Comparison of ENCODE assay signal across 10 mouse cellular contexts in genomic region chr2:38515446-38515845, GRCm38 (mm10). TPM values are rescaled to one million over a fixed set of nuclear protein-coding genes. Genes with fewer than 3 reads are reported as not detected.
A peak's percentile ranks its signal among the peaks of the same experiment; 100 is the strongest.
DNase-seq lines count a peak whose midpoint lies in the region; ATAC-seq and TF ChIP-seq lines count a peak whose summit lies in the region.
"Had no signal": no experiment of that assay in that cellular context is flagged by ENCODE, and none has a peak within 500 bp of the region (broad histone marks: within the 10 kb centered on the region; RNA-seq: fewer than 3 reads in every experiment).

No protein-coding gene starts in this region.

- TF ChIP-seq CTCF in brain, embryonic 14.5 days (IDR thresholded peaks at IDR 0.05; ENCODE audit: borderline replicate concordance, extremely low read depth, insufficient read depth, insufficient read length) = no peak
- TF ChIP-seq CTCF in forebrain, postnatal 0 days (IDR thresholded peaks at IDR 0.05; ENCODE audit: low read depth) = no peak

- DNase-seq in heart, postnatal 4 days = no peak
- DNase-seq in brain, embryonic 14.5 days (ENCODE audit: low read depth) = peak; percentile 90
- peak; percentile 31 for DNase-seq in forebrain, postnatal 0 days
- no peak for DNase-seq in midbrain, embryonic 10.5 days (ENCODE audit: low spot score)
- no peak for DNase-seq in spleen, postnatal 4 days (ENCODE audit: low spot score in 2 of 2)
- DNase-seq in cerebellum, adult 11 months = no peak
- DNase-seq: kidney, postnatal 14 days; lung, postnatal 10 days had no signal

- peaks cover 14% of the 10 kb centered on the region; the same call in 1 of the 2 replicates for H3K36me3 ChIP-seq in heart, embryonic 13.5 days
- H3K36me3 ChIP-seq in forebrain, postnatal 0 days (ENCODE audit: insufficient read depth) = no peaks in the 10 kb centered on the region
- peaks cover 20% of the 10 kb centered on the region for H3K36me3 ChIP-seq in midbrain, embryonic 10.5 days

- H3K9me3 ChIP-seq in heart, embryonic 13.5 days = no peaks in the 10 kb centered on the region
- H3K9me3 ChIP-seq in forebrain, postnatal 0 days (ENCODE audit: low read length) = no peaks in the 10 kb centered on the region
- no peaks in the 10 kb centered on the region for H3K9me3 ChIP-seq in midbrain, embryonic 10.5 days (replicated peaks)

- H3K4me1 ChIP-seq in heart, embryonic 13.5 days = peaks cover 77% of the 10 kb centered on the region
- no peaks in the 10 kb centered on the region for H3K4me1 ChIP-seq in forebrain, postnatal 0 days (ENCODE audit: insufficient read depth)
- H3K4me1 ChIP-seq in midbrain, embryonic 10.5 days = peaks cover 65% of the 10 kb centered on the region

- no peak overlapping the region for H3K4me3 ChIP-seq in heart, embryonic 13.5 days
- no peak overlapping the region for H3K4me3 ChIP-seq in forebrain, postnatal 0 days (ENCODE audit: low read depth, low read length)
- peak overlapping the region; percentile 20; the same call in 1 of the 2 replicates for H3K4me3 ChIP-seq in midbrain, embryonic 10.5 days

- peak overlapping the region; percentile 35 for H3K4me2 ChIP-seq in heart, embryonic 13.5 days
- H3K4me2 ChIP-seq in forebrain, postnatal 0 days (ENCODE audit: low read depth) = no peak overlapping the region

- peak overlapping the region; percentile 42; the same call in 1 of the 2 replicates for H3K9ac ChIP-seq in heart, embryonic 13.5 days
- H3K9ac ChIP-seq in forebrain, postnatal 0 days = no peak overlapping the region

- peak overlapping the region; percentile 86 for H3K27ac ChIP-seq in heart, embryonic 13.5 days (replicated peaks)
- no peak overlapping the region for H3K27ac ChIP-seq in forebrain, postnatal 0 days (ENCODE audit: low read depth, low read length)
- H3K27ac ChIP-seq in midbrain, embryonic 10.5 days (replicated peaks) = peak overlapping the region; percentile 80

- WGBS in heart, embryonic 13.5 days = 34% methylated on average over 6 of the region's 6 CpGs
- 15% methylated on average over 6 of the region's 6 CpGs for WGBS in forebrain, postnatal 0 days
- WGBS in midbrain, embryonic 10.5 days = 7% methylated on average over 6 of the region's 6 CpGs

- no peak for TF ChIP-seq POLR2A in brain, embryonic 14.5 days (IDR thresholded peaks at IDR 0.05; ENCODE audit: borderline replicate concordance, extremely low read depth, insufficient read depth, insufficient read length, poor library complexity, severe bottlenecking)

- H3K27me3 ChIP-seq in heart, embryonic 13.5 days (replicated peaks) = no peaks in the 10 kb centered on the region
- no peaks in the 10 kb centered on the region for H3K27me3 ChIP-seq in forebrain, postnatal 0 days (ENCODE audit: insufficient read depth, low read length)
- peaks cover under 1% of the 10 kb centered on the region; the same call in 1 of the 2 replicates for H3K27me3 ChIP-seq in midbrain, embryonic 10.5 days (ENCODE audit: low read depth, poor library complexity, severe bottlenecking)

- no peak for ATAC-seq in heart, embryonic 13.5 days (ENCODE audit: extremely low read depth, insufficient number of reproducible peaks, low FRiP score, low TSS enrichment)
- peak; percentile 51 for ATAC-seq in forebrain, postnatal 0 days
- ATAC-seq in erythroblast, adult 5-6 weeks (replicated peaks; ENCODE audit: low FRiP score, poor library complexity, severe bottlenecking) = no peak

RNA-seq across cellular contexts. Expression of gene Nek6, which starts 4.0 kb away (rescaled TPM):
- polyA plus RNA-seq in heart, embryonic 13.5 days (2015; fragmentation: Nextera tagmentation; extraction: Ambion mirVana) = 67.8 and 74.5 TPM in 2 replicates
- total RNA-seq in heart, postnatal 4 days (2021) = 10 to 100 TPM; 24.8 to 26.0 TPM
- polyA plus RNA-seq in brain, embryonic 14.5 days (2012; rRNA removed) = 41.8 and 50.4 TPM in 2 replicates
- 19.7 and 21.0 TPM in 2 replicates for total RNA-seq in forebrain, postnatal 0 days (2014; rRNA removed)
- 59.6 and 69.3 TPM in 2 replicates for polyA plus RNA-seq in forebrain, postnatal 0 days (2015; fragmentation: Nextera tagmentation; extraction: Ambion mirVana)
- polyA plus RNA-seq in midbrain, embryonic 10.5 days (2016; fragmentation: Nextera tagmentation; extraction: Ambion mirVana) = 87.4 and 96.9 TPM in 2 replicates
- total RNA-seq in erythroblast, adult 5-6 weeks (2015; ENCODE audit: low replicate concordance) = 0.38 and 1.9 TPM in 2 replicates
- total RNA-seq in erythroblast, adult 5-6 weeks (2017; ENCODE audit: low replicate concordance) = 0.14 and 1.9 TPM in 2 replicates

Comparison
In these comparisons a context has a peak if more than half of its experiments do, and no peak if none do; other contexts are left out.
1. DNase-seq: peak in brain, embryonic 14.5 days (single experiment) and forebrain, postnatal 0 days (single experiment); none in heart, postnatal 4 days (single experiment), midbrain, embryonic 10.5 days (single experiment), spleen, postnatal 4 days (0 of 2) and cerebellum, adult 11 months (single experiment).